In genomic region chr11:96696842-96697455, GRCm38 (mm10) we compare ENCODE assay signal across 9 mouse cellular contexts.
A peak's percentile ranks its signal among the peaks of the same experiment; 100 is the strongest.
DNase-seq lines count a peak whose midpoint lies in the region; TF ChIP-seq lines count a peak whose summit lies in the region.
"Had no signal": no experiment of that assay in that cellular context is flagged by ENCODE, and none has a peak within 500 bp of the region (broad histone marks: within the 10 kb centered on the region; RNA-seq: fewer than 3 reads in every experiment).

No protein-coding gene starts in this region.

- no peaks in the 10 kb centered on the region for H3K79me2 ChIP-seq in C2C12 (ENCODE audit: control insufficient read depth, insufficient read depth)

- no peak overlapping the region for H3K4me3 ChIP-seq in C2C12 (ENCODE audit: insufficient read depth, poor library complexity, severe bottlenecking)
- H3K4me3 ChIP-seq in lung, adult 2 months (replicated peaks; ENCODE audit: extremely low read depth, low read depth, low read length) = no peak overlapping the region
- H3K4me3 ChIP-seq: embryonic facial prominence, embryonic 13.5 days; liver, embryonic 13.5 days had no signal

- H3K79me3 ChIP-seq in C2C12 (ENCODE audit: low read depth) = no peaks in the 10 kb centered on the region

- TF ChIP-seq POLR2A in lung, adult 2 months (IDR thresholded peaks at IDR 0.05; ENCODE audit: borderline replicate concordance, extremely low read depth, low read depth, low read length) = no peak

- WGBS in lung, adult 2 months = 27% methylated on average over 7 of the region's 7 CpGs

- H3ac ChIP-seq in C2C12 (ENCODE audit: control insufficient read depth, insufficient read length, low read depth) = no peak overlapping the region

- peaks cover 76% of the 10 kb centered on the region for H3K27me3 ChIP-seq in C2C12 (ENCODE audit: control insufficient read depth, insufficient read depth, insufficient read length)
- H3K27me3 ChIP-seq: embryonic facial prominence, embryonic 13.5 days; liver, embryonic 13.5 days had no signal

- H3K36me3 ChIP-seq in C2C12 (ENCODE audit: control insufficient read depth, insufficient read depth) = no peaks in the 10 kb centered on the region
- H3K36me3 ChIP-seq: embryonic facial prominence, embryonic 13.5 days; liver, embryonic 13.5 days had no signal

- peak; percentile 16 for DNase-seq in 3134 (ENCODE audit: extremely low read depth, insufficient read length, low spot score)
- peak; percentile 57 for DNase-seq in forelimb bud, embryonic 11.5 days (ENCODE audit: low read depth, low spot score)
- DNase-seq in lung, adult 2 months = peak; percentile 4
- DNase-seq in thymus, postnatal 10 days (ENCODE audit: low spot score in 2 of 2) = peak; percentile 20 to 22
- no peak for DNase-seq in adrenal gland, postnatal 25 days
- DNase-seq in gastrocnemius, postnatal 10 days = no peak
- DNase-seq: liver, embryonic 13.5 days had no signal

- no peak for TF ChIP-seq CTCF in C2C12 (IDR thresholded peaks at IDR 0.05; ENCODE audit: control insufficient read depth, insufficient read depth, insufficient read length)
- TF ChIP-seq CTCF in lung, adult 2 months (IDR thresholded peaks at IDR 0.05; ENCODE audit: insufficient read depth, low read length) = no peak

- no peaks in the 10 kb centered on the region; the same call in 1 of the 2 replicates for H3K4me1 ChIP-seq in lung, adult 2 months (ENCODE audit: control insufficient read depth, insufficient read depth, low read length)
- H3K4me1 ChIP-seq: liver, embryonic 13.5 days had no signal

TF ChIP-seq in C2C12, 6 proteins besides CTCF, POLR2A, EP300 and RAD21:
- TF ChIP-seq MAX (IDR thresholded peaks at IDR 0.05) (no peak), MYOD1 (IDR thresholded peaks at IDR 0.05; ENCODE audit: control insufficient read depth, insufficient read length, low read depth) (no peak), CEBPB (IDR thresholded peaks at IDR 0.05; ENCODE audit: low read depth) (no peak), FOSL1 (IDR thresholded peaks at IDR 0.05; ENCODE audit: insufficient read depth, low read length, poor library complexity, severe bottlenecking) (no peak), USF1 (IDR thresholded peaks at IDR 0.05; ENCODE audit: low read depth) (peak; percentile 75), MYOG (IDR thresholded peaks at IDR 0.05; ENCODE audit: control insufficient read depth, extremely low read depth, insufficient read length) (no peak)

Comparison
In these comparisons a context has a peak if more than half of its experiments do, and no peak if none do; other contexts are left out.
1. DNase-seq: peak in 3134 (single experiment), forelimb bud, embryonic 11.5 days (single experiment), lung, adult 2 months (single experiment) and thymus, postnatal 10 days (2 of 2); none in adrenal gland, postnatal 25 days (single experiment) and gastrocnemius, postnatal 10 days (single experiment).